30 mouse cellular contexts compared by ENCODE assay signal in the genomic region with DNA sequence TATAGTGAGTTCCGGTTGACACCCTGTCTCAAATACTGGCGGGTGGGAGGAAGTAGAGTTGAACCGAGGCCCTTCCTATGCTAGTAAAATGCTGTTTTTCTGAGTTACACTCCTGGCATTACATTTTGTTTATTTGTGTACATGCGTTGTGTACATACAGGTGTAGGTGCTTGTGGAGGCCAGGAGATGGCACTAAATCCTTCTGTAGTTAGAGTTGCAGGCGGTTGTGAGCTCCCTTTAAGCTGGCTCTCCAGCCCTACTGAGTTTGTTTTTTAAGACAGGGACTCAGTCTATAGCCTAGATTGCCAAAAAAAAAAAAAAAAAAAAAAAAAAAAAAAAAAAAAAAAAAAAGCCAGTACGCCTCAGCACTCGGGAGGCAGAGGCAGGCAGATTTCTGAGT. TPM values are rescaled to one million over a fixed set of nuclear protein-coding genes. Genes with fewer than 3 reads are reported as not detected.
DNase-seq lines count a peak whose midpoint lies in the region; ATAC-seq and TF ChIP-seq lines count a peak whose summit lies in the region.
"Had no signal": no experiment of that assay in that cellular context is flagged by ENCODE, and none has a peak within 500 bp of the region (broad histone marks: within the 10 kb centered on the region; RNA-seq: fewer than 3 reads in every experiment).

No protein-coding gene starts in this region.

- ATAC-seq in liver, postnatal 0 days: no peak
- ATAC-seq in liver, embryonic 11.5 days (replicated peaks; ENCODE audit: low FRiP score): no peak
- no peak for ATAC-seq in forebrain, embryonic 12.5 days (ENCODE audit: low FRiP score)
- ATAC-seq: CD4-positive, CD25-positive, alpha-beta regulatory T cell, adult 4 months; forebrain, embryonic 13.5 days; hindbrain, embryonic 16.5 days; liver, embryonic 12.5 days; midbrain, embryonic 16.5 days; Patski had no signal

- no peak for TF ChIP-seq EP300 in liver, postnatal 0 days (IDR thresholded peaks at IDR 0.05; ENCODE audit: low read depth)

- H3K27ac ChIP-seq in liver, postnatal 0 days (ENCODE audit: low read depth): no peak overlapping the region
- H3K27ac ChIP-seq in liver, embryonic 11.5 days (ENCODE audit: low read depth, low read length): no peak overlapping the region
- no peak overlapping the region for H3K27ac ChIP-seq in thymus, adult 2 months (ENCODE audit: control insufficient read depth, insufficient read depth, low read length)
- no peak overlapping the region for H3K27ac ChIP-seq in forebrain, embryonic 12.5 days
- H3K27ac ChIP-seq: embryonic facial prominence, embryonic 10.5 days; forebrain, embryonic 13.5 days; left cerebral cortex, adult 2 months; limb, embryonic 10.5 days; liver, embryonic 12.5 days; neural tube, embryonic 15.5 days had no signal

- H3K9me3 ChIP-seq in liver, postnatal 0 days (ENCODE audit: low read length): no peaks in the 10 kb centered on the region
- H3K9me3 ChIP-seq in liver, embryonic 11.5 days (ENCODE audit: control insufficient read depth, low read length): no peaks in the 10 kb centered on the region
- H3K9me3 ChIP-seq in E14TG2a.4 (ENCODE audit: low read length): no peaks in the 10 kb centered on the region
- H3K9me3 ChIP-seq in forebrain, embryonic 12.5 days: no peaks in the 10 kb centered on the region
- H3K9me3 ChIP-seq: embryonic facial prominence, embryonic 10.5 days; forebrain, embryonic 13.5 days; limb, embryonic 10.5 days; liver, embryonic 12.5 days; neural tube, embryonic 15.5 days had no signal

- no peak overlapping the region for H3K4me3 ChIP-seq in liver, postnatal 0 days (ENCODE audit: low read depth, low read length)
- no peak overlapping the region for H3K4me3 ChIP-seq in liver, embryonic 11.5 days (ENCODE audit: low read depth, low read length)
- no peak overlapping the region for H3K4me3 ChIP-seq in E14TG2a.4 (replicated peaks; ENCODE audit: low read length)
- H3K4me3 ChIP-seq in thymus, adult 2 months (ENCODE audit: control insufficient read depth, insufficient read depth, low read length): no peak overlapping the region
- no peak overlapping the region for H3K4me3 ChIP-seq in forebrain, embryonic 12.5 days (replicated peaks)
- H3K4me3 ChIP-seq: embryonic facial prominence, embryonic 10.5 days; forebrain, embryonic 13.5 days; left cerebral cortex, adult 2 months; limb, embryonic 10.5 days; liver, embryonic 12.5 days; neural tube, embryonic 15.5 days had no signal

- H3K9ac ChIP-seq in liver, postnatal 0 days (replicated peaks): no peak overlapping the region
- no peak overlapping the region for H3K9ac ChIP-seq in liver, embryonic 11.5 days (ENCODE audit: low read depth, low read length)
- H3K9ac ChIP-seq in forebrain, embryonic 12.5 days: no peak overlapping the region
- H3K9ac ChIP-seq: forebrain, embryonic 13.5 days; liver, embryonic 12.5 days; neural tube, embryonic 15.5 days had no signal

- H3K27me3 ChIP-seq in liver, postnatal 0 days (ENCODE audit: insufficient read depth, low read length): no peaks in the 10 kb centered on the region
- H3K27me3 ChIP-seq in liver, embryonic 11.5 days (replicated peaks; ENCODE audit: control insufficient read depth, insufficient read depth, low read length): no peaks in the 10 kb centered on the region
- 0 out of 2 replicates have a peak, but pooled peaks cover 8% of the 10 kb centered on the region for H3K27me3 ChIP-seq in E14TG2a.4 (ENCODE audit: insufficient read depth, low read length)
- no peaks in the 10 kb centered on the region for H3K27me3 ChIP-seq in splenic B cell, adult 2 months (ENCODE audit: control insufficient read depth, insufficient read depth, low read length, poor library complexity, severe bottlenecking)
- H3K27me3 ChIP-seq in thymus, adult 2 months (ENCODE audit: control insufficient read depth, insufficient read depth, low read length): no peaks in the 10 kb centered on the region
- H3K27me3 ChIP-seq in forebrain, embryonic 12.5 days: no peaks in the 10 kb centered on the region
- H3K27me3 ChIP-seq: forebrain, embryonic 13.5 days; neural tube, embryonic 15.5 days; Patski had no signal

- no peak for TF ChIP-seq POLR2A in thymus, adult 2 months (IDR thresholded peaks at IDR 0.05; ENCODE audit: control insufficient read depth, extremely low read depth, insufficient read depth, low read length, poor library complexity)

- no peak for DNase-seq in liver, postnatal 0 days
- DNase-seq in liver, embryonic 11.5 days (ENCODE audit: low spot score): no peak
- DNase-seq in R1 (ENCODE audit: low read depth, low spot score): peak; percentile 83
- DNase-seq in splenic B cell, adult 2 months (ENCODE audit: low read depth, low spot score): peak; percentile 18
- DNase-seq in thymus, adult 2 months: no peak
- DNase-seq: adrenal gland, postnatal 36 days; cerebellum, adult 18-20 months; cerebellum, postnatal 36 days; heart, adult 11 months; heart, postnatal 36 days; kidney, adult 11 months; kidney, postnatal 10 days; lung, postnatal 14 days; right cerebral cortex, postnatal 14 days; thymus, postnatal 25 days had no signal

- peak; percentile 44 for TF ChIP-seq CTCF in liver, postnatal 0 days (IDR thresholded peaks at IDR 0.05; ENCODE audit: low read depth)
- TF ChIP-seq CTCF in E14TG2a.4 (conservative IDR thresholded peaks at IDR 0.05; ENCODE audit: low read length): peak; percentile 45
- no peak for TF ChIP-seq CTCF in thymus, adult 2 months (IDR thresholded peaks at IDR 0.05; ENCODE audit: borderline replicate concordance, control insufficient read depth, extremely low read depth, insufficient read depth, low read length, poor library complexity)

- H3K4me2 ChIP-seq in liver, postnatal 0 days (ENCODE audit: low read depth, low read length): no peak overlapping the region
- H3K4me2 ChIP-seq in liver, embryonic 11.5 days: no peak overlapping the region
- no peak overlapping the region for H3K4me2 ChIP-seq in forebrain, embryonic 12.5 days
- H3K4me2 ChIP-seq: forebrain, embryonic 13.5 days; liver, embryonic 12.5 days; neural tube, embryonic 15.5 days had no signal

- H3K4me1 ChIP-seq in liver, postnatal 0 days (ENCODE audit: insufficient read depth): no peaks in the 10 kb centered on the region
- no peaks in the 10 kb centered on the region for H3K4me1 ChIP-seq in liver, embryonic 11.5 days (replicated peaks; ENCODE audit: control insufficient read depth, insufficient read depth, low read length)
- H3K4me1 ChIP-seq in E14TG2a.4 (replicated peaks; ENCODE audit: low read depth, low read length): peaks cover 44% of the 10 kb centered on the region
- H3K4me1 ChIP-seq in thymus, adult 2 months (replicated peaks; ENCODE audit: control insufficient read depth, insufficient read depth, low read length): no peaks in the 10 kb centered on the region
- H3K4me1 ChIP-seq in forebrain, embryonic 12.5 days: no peaks in the 10 kb centered on the region
- H3K4me1 ChIP-seq: forebrain, embryonic 13.5 days; limb, embryonic 10.5 days; liver, embryonic 12.5 days; neural tube, embryonic 15.5 days had no signal

- H3K36me3 ChIP-seq in liver, postnatal 0 days (replicated peaks; ENCODE audit: insufficient read depth, low read length): no peaks in the 10 kb centered on the region
- no peaks in the 10 kb centered on the region for H3K36me3 ChIP-seq in liver, embryonic 11.5 days (ENCODE audit: control insufficient read depth, insufficient read depth, low read length)
- H3K36me3 ChIP-seq in E14TG2a.4 (ENCODE audit: insufficient read depth, low read length): no peaks in the 10 kb centered on the region
- H3K36me3 ChIP-seq in splenic B cell, adult 2 months (ENCODE audit: control insufficient read depth, insufficient read depth, low read length, poor library complexity, severe bottlenecking): no peaks in the 10 kb centered on the region
- H3K36me3 ChIP-seq in thymus, adult 2 months (ENCODE audit: control insufficient read depth, insufficient read depth, low read length): no peaks in the 10 kb centered on the region
- H3K36me3 ChIP-seq in forebrain, embryonic 12.5 days (replicated peaks): no peaks in the 10 kb centered on the region
- H3K36me3 ChIP-seq: embryonic facial prominence, embryonic 10.5 days; limb, embryonic 10.5 days; liver, embryonic 12.5 days; neural tube, embryonic 15.5 days had no signal

- 65% methylated on average over 7 of the region's 7 CpGs for WGBS in liver, postnatal 0 days (ENCODE audit: insufficient replicate concordance)
- 75% methylated on average over 7 of the region's 7 CpGs for WGBS in liver, embryonic 11.5 days
- WGBS in thymus, adult 2 months: 78% methylated on average over 7 of the region's 7 CpGs
- 88% methylated on average over 7 of the region's 7 CpGs for WGBS in forebrain, embryonic 12.5 days

RNA-seq across cellular contexts. Expression of gene Ctf2, which starts 4.1 kb away (rescaled TPM):
- not detected in 2 replicates for polyA plus RNA-seq in liver, postnatal 0 days (2015; fragmentation: Nextera tagmentation; extraction: Ambion mirVana)
- 0.25 and 0.40 TPM in 2 replicates for polyA plus RNA-seq in liver, embryonic 11.5 days (2014; fragmentation: Nextera tagmentation; extraction: Ambion mirVana)
- not detected in 2 replicates for polyA plus RNA-seq in thymus, adult 2 months (2012; rRNA removed)
- polyA plus RNA-seq in forebrain, embryonic 12.5 days (2016; fragmentation: Nextera tagmentation; extraction: Ambion mirVana): 0.40 and 0.42 TPM in 2 replicates
- polyA plus RNA-seq: CD4-positive, CD25-positive, alpha-beta regulatory T cell, adult 4 months; frontal cortex, adult 2 months; heart, embryonic 14.5 days; spleen, adult 2 months had no signal

RNA-seq across cellular contexts. Expression of gene Ctf1, which starts 15.4 kb away (rescaled TPM):
- polyA plus RNA-seq in liver, postnatal 0 days (2015; fragmentation: Nextera tagmentation; extraction: Ambion mirVana): 7.9 and 10.0 TPM in 2 replicates
- polyA plus RNA-seq in liver, embryonic 11.5 days (2014; fragmentation: Nextera tagmentation; extraction: Ambion mirVana): 5.5 and 5.8 TPM in 2 replicates
- 15.8 and 16.3 TPM in 2 replicates for polyA plus RNA-seq in thymus, adult 2 months (2012; rRNA removed)
- polyA plus RNA-seq in forebrain, embryonic 12.5 days (2016; fragmentation: Nextera tagmentation; extraction: Ambion mirVana): 6.7 and 8.3 TPM in 2 replicates
- polyA plus RNA-seq: CD4-positive, CD25-positive, alpha-beta regulatory T cell, adult 4 months had no signal

RNA-seq across cellular contexts. Expression of gene Fbxl19, which starts 16.4 kb away (rescaled TPM):
- 1.6 and 1.9 TPM in 2 replicates for polyA plus RNA-seq in liver, postnatal 0 days (2015; fragmentation: Nextera tagmentation; extraction: Ambion mirVana)
- 3.1 and 3.7 TPM in 2 replicates for polyA plus RNA-seq in liver, embryonic 11.5 days (2014; fragmentation: Nextera tagmentation; extraction: Ambion mirVana)
- 38.9 and 43.7 TPM in 2 replicates for polyA plus RNA-seq in thymus, adult 2 months (2012; rRNA removed)
- 9.0 and 10.3 TPM in 2 replicates for polyA plus RNA-seq in forebrain, embryonic 12.5 days (2016; fragmentation: Nextera tagmentation; extraction: Ambion mirVana)

RNA-seq across cellular contexts. Expression of gene Bcl7c, which starts 19.2 kb away (rescaled TPM):
- polyA plus RNA-seq in liver, postnatal 0 days (2015; fragmentation: Nextera tagmentation; extraction: Ambion mirVana): 20.1 and 26.5 TPM in 2 replicates
- 46.8 and 50.7 TPM in 2 replicates for polyA plus RNA-seq in liver, embryonic 11.5 days (2014; fragmentation: Nextera tagmentation; extraction: Ambion mirVana)
- 61.2 and 76.1 TPM in 2 replicates for polyA plus RNA-seq in thymus, adult 2 months (2012; rRNA removed)
- polyA plus RNA-seq in forebrain, embryonic 12.5 days (2016; fragmentation: Nextera tagmentation; extraction: Ambion mirVana): 57.4 and 72.6 TPM in 2 replicates

RNA-seq across cellular contexts. Expression of gene Orai3, which starts 41.7 kb away (rescaled TPM):
- 19.2 and 21.1 TPM in 2 replicates for polyA plus RNA-seq in liver, postnatal 0 days (2015; fragmentation: Nextera tagmentation; extraction: Ambion mirVana)
- polyA plus RNA-seq in liver, embryonic 11.5 days (2014; fragmentation: Nextera tagmentation; extraction: Ambion mirVana): 22.0 and 23.7 TPM in 2 replicates
- polyA plus RNA-seq in thymus, adult 2 months (2012; rRNA removed): 23.8 and 27.0 TPM in 2 replicates
- polyA plus RNA-seq in forebrain, embryonic 12.5 days (2016; fragmentation: Nextera tagmentation; extraction: Ambion mirVana): 5.7 and 6.0 TPM in 2 replicates

Comparison
In these comparisons a context has a peak if more than half of its experiments do, and no peak if none do; other contexts are left out.
1. DNase-seq: peak in R1 (single experiment) and splenic B cell, adult 2 months (single experiment); none in liver, postnatal 0 days (single experiment), liver, embryonic 11.5 days (single experiment) and thymus, adult 2 months (single experiment).